Mouse (Mus musculus): ENCODE data around the gene Lrrc36. TPM values are rescaled to one million over a fixed set of nuclear protein-coding genes. Genes with fewer than 3 reads are reported as not detected.

Gene Lrrc36
- polyA plus RNA-seq, 1 experiment from 2014 or later = 0.38 TPM

GRCm38 (mm10) chr8:105466700-105467291 is 53.4 kb downstream of the Lrrc36 start:
- Histone ChIP-seq H3K9ac (ENCODE audit: low read length) (no peak overlapping the region), H3K9me3 (ENCODE audit: control insufficient read depth, low read length) (no peaks in the 10 kb centered on the region), H3K4me2 (ENCODE audit: low read length) (no peak overlapping the region), H3K4me1 (ENCODE audit: control insufficient read depth in 2 of 2, insufficient read depth in 2 of 2, low read length in 2 of 2) (peaks cover 11 to 14% of the 10 kb centered on the region in 2 experiments), H3K4me3 (ENCODE audit: control insufficient read depth in 1 of 2, insufficient read depth in 1 of 2, low read depth in 1 of 2, low read length in 2 of 2) (no peak overlapping the region), H3K27ac (replicated peaks in 1 of 2; ENCODE audit: control insufficient read depth in 1 of 2, insufficient read depth in 1 of 2, low read depth in 2 of 2, low read length in 2 of 2) (no peak overlapping the region), H3K36me3 (ENCODE audit: control insufficient read depth, insufficient read depth, low read length) (peaks cover 7% of the 10 kb centered on the region; the same call in 1 of the 2 replicates), H3K27me3 (ENCODE audit: control insufficient read depth, insufficient read depth, low read length) (no peaks in the 10 kb centered on the region)
- 76% methylated on average over 7 of the region's 7 CpGs for WGBS
- ATAC-seq (ENCODE audit: insufficient number of reproducible peaks, insufficient read depth, low FRiP score, low read depth) = no peak

- no peaks in the 10 kb centered on the region for H3K9me3 ChIP-seq (ENCODE audit: control insufficient read depth, low read length)
- H3K4me1 ChIP-seq (ENCODE audit: control insufficient read depth in 2 of 2, insufficient read depth in 2 of 2, low read length in 2 of 2) = peaks cover 11 to 17% of the 10 kb centered on the region in 2 experiments
- H3K27me3 ChIP-seq (ENCODE audit: control insufficient read depth, insufficient read depth, low read length) = 0 out of 2 replicates have a peak, but pooled peaks cover 1% of the 10 kb centered on the region
- H3K4me3 ChIP-seq (ENCODE audit: control insufficient read depth in 1 of 2, insufficient read depth in 1 of 2, low read depth in 1 of 2, low read length in 2 of 2) = no peak overlapping the region
- WGBS = 90% methylated on average over 10 of the region's 10 CpGs
- H3K4me2 ChIP-seq (ENCODE audit: low read length) = no peak overlapping the region
- H3K27ac ChIP-seq (replicated peaks in 1 of 2; ENCODE audit: control insufficient read depth in 1 of 2, insufficient read depth in 1 of 2, low read depth in 2 of 2, low read length in 2 of 2) = no peak overlapping the region
- peaks cover 7% of the 10 kb centered on the region; the same call in 1 of the 2 replicates for H3K36me3 ChIP-seq (ENCODE audit: control insufficient read depth, insufficient read depth, low read length)
- no peak for ATAC-seq (ENCODE audit: insufficient number of reproducible peaks, insufficient read depth, low FRiP score, low read depth)
- H3K9ac ChIP-seq (ENCODE audit: low read length) = no peak overlapping the region
Observed at GRCm38 (mm10) chr8:105467396-105467985, 54.1 kb downstream of the Lrrc36 start.

GRCm38 (mm10) chr8:105468002-105468720 is 54.8 kb downstream of the Lrrc36 start:
- H3K27ac ChIP-seq (replicated peaks in 1 of 2; ENCODE audit: control insufficient read depth in 1 of 2, insufficient read depth in 1 of 2, low read depth in 2 of 2, low read length in 2 of 2) = no peak overlapping the region
- no peak for ATAC-seq (ENCODE audit: insufficient number of reproducible peaks, insufficient read depth, low FRiP score, low read depth)

GRCm38 (mm10) chr8:105469041-105469695 is 55.8 kb downstream of the Lrrc36 start:
- WGBS = 48% methylated on average over 6 of the region's 6 CpGs
- peaks cover 7% of the 10 kb centered on the region; the same call in 1 of the 2 replicates for H3K36me3 ChIP-seq (ENCODE audit: control insufficient read depth, insufficient read depth, low read length)
- H3K4me1 ChIP-seq (ENCODE audit: control insufficient read depth in 2 of 2, insufficient read depth in 2 of 2, low read length in 2 of 2) = peaks cover 17 to 27% of the 10 kb centered on the region in 2 experiments
- ATAC-seq (ENCODE audit: insufficient number of reproducible peaks, insufficient read depth, low FRiP score, low read depth) = no peak
- H3K9ac ChIP-seq (ENCODE audit: low read length) = no peak overlapping the region
- no peak overlapping the region for H3K27ac ChIP-seq (replicated peaks in 1 of 2; ENCODE audit: control insufficient read depth in 1 of 2, insufficient read depth in 1 of 2, low read depth in 2 of 2, low read length in 2 of 2)
- no peak overlapping the region for H3K4me2 ChIP-seq (ENCODE audit: low read length)
- H3K9me3 ChIP-seq (ENCODE audit: control insufficient read depth, low read length) = no peaks in the 10 kb centered on the region
- H3K4me3 ChIP-seq (ENCODE audit: control insufficient read depth in 1 of 2, insufficient read depth in 1 of 2, low read depth in 1 of 2, low read length in 2 of 2) = no peak overlapping the region
- 0 out of 2 replicates have a peak, but pooled peaks cover 3% of the 10 kb centered on the region for H3K27me3 ChIP-seq (ENCODE audit: control insufficient read depth, insufficient read depth, low read length)

More at GRCm38 (mm10) chr8:105468002-105468720, 54.8 kb downstream of the Lrrc36 start:
- no peak overlapping the region for H3K4me3 ChIP-seq (ENCODE audit: control insufficient read depth in 1 of 2, insufficient read depth in 1 of 2, low read depth in 1 of 2, low read length in 2 of 2)
- peaks cover 13 to 19% of the 10 kb centered on the region in 2 experiments for H3K4me1 ChIP-seq (ENCODE audit: control insufficient read depth in 2 of 2, insufficient read depth in 2 of 2, low read length in 2 of 2)
- no peak overlapping the region for H3K9ac ChIP-seq (ENCODE audit: low read length)
- H3K27me3 ChIP-seq (ENCODE audit: control insufficient read depth, insufficient read depth, low read length) = 0 out of 2 replicates have a peak, but pooled peaks cover 3% of the 10 kb centered on the region
- H3K36me3 ChIP-seq (ENCODE audit: control insufficient read depth, insufficient read depth, low read length) = peaks cover 7% of the 10 kb centered on the region; the same call in 1 of the 2 replicates
- WGBS = 90% methylated on average over 27 of the region's 27 CpGs
- H3K4me2 ChIP-seq (ENCODE audit: low read length) = no peak overlapping the region
- H3K9me3 ChIP-seq (ENCODE audit: control insufficient read depth, low read length) = no peaks in the 10 kb centered on the region

- no peak overlapping the region for H3K4me3 ChIP-seq (ENCODE audit: control insufficient read depth in 1 of 2, insufficient read depth in 1 of 2, low read depth in 1 of 2, low read length in 2 of 2)
- H3K27ac ChIP-seq (replicated peaks in 1 of 2; ENCODE audit: control insufficient read depth in 1 of 2, insufficient read depth in 1 of 2, low read depth in 2 of 2, low read length in 2 of 2) = no peak overlapping the region
- H3K9ac ChIP-seq (ENCODE audit: low read length) = no peak overlapping the region
- H3K27me3 ChIP-seq (ENCODE audit: control insufficient read depth, insufficient read depth, low read length) = 0 out of 2 replicates have a peak, but pooled peaks cover 3% of the 10 kb centered on the region
- peaks cover 7% of the 10 kb centered on the region; the same call in 1 of the 2 replicates for H3K36me3 ChIP-seq (ENCODE audit: control insufficient read depth, insufficient read depth, low read length)
- H3K9me3 ChIP-seq (ENCODE audit: control insufficient read depth, low read length) = no peaks in the 10 kb centered on the region
- no peak for ATAC-seq (ENCODE audit: insufficient number of reproducible peaks, insufficient read depth, low FRiP score, low read depth)
- H3K4me2 ChIP-seq (ENCODE audit: low read length) = no peak overlapping the region
- 89% methylated on average over 5 of the region's 5 CpGs for WGBS
- peaks cover 21 to 33% of the 10 kb centered on the region in 2 experiments for H3K4me1 ChIP-seq (ENCODE audit: control insufficient read depth in 2 of 2, insufficient read depth in 2 of 2, low read length in 2 of 2)
Observed at GRCm38 (mm10) chr8:105469816-105470215, 56.4 kb downstream of the Lrrc36 start.

GRCm38 (mm10) chr8:105470262-105470661 is 56.9 kb downstream of the Lrrc36 start:
- Histone ChIP-seq H3K4me1 (ENCODE audit: control insufficient read depth in 2 of 2, insufficient read depth in 2 of 2, low read length in 2 of 2) (peaks cover 25 to 37% of the 10 kb centered on the region in 2 experiments), H3K27me3 (ENCODE audit: control insufficient read depth, insufficient read depth, low read length) (0 out of 2 replicates have a peak, but pooled peaks cover 3% of the 10 kb centered on the region), H3K9me3 (ENCODE audit: control insufficient read depth, low read length) (no peaks in the 10 kb centered on the region), H3K27ac (replicated peaks in 1 of 2; ENCODE audit: control insufficient read depth in 1 of 2, insufficient read depth in 1 of 2, low read depth in 2 of 2, low read length in 2 of 2) (no peak overlapping the region), H3K9ac (ENCODE audit: low read length) (no peak overlapping the region), H3K4me2 (ENCODE audit: low read length) (no peak overlapping the region; the same call in 1 of the 2 replicates), H3K4me3 (ENCODE audit: control insufficient read depth in 1 of 2, insufficient read depth in 1 of 2, low read depth in 1 of 2, low read length in 2 of 2) (no peak overlapping the region), H3K36me3 (ENCODE audit: control insufficient read depth, insufficient read depth, low read length) (peaks cover 7% of the 10 kb centered on the region; the same call in 1 of the 2 replicates)
- WGBS = 85% methylated on average over 5 of the region's 5 CpGs
- ATAC-seq (ENCODE audit: insufficient number of reproducible peaks, insufficient read depth, low FRiP score, low read depth) = no peak
